Mouse (Mus musculus): ENCODE data around the gene Lrch3.
A peak's percentile ranks its signal among the peaks of the same experiment; 100 is the strongest.
"Not testable (repeated sequence)": the region's sequence is repeated elsewhere in the genome, so short reads cannot be mapped to it uniquely, and the experiment has no call there.

Gene Lrch3

DNA sequence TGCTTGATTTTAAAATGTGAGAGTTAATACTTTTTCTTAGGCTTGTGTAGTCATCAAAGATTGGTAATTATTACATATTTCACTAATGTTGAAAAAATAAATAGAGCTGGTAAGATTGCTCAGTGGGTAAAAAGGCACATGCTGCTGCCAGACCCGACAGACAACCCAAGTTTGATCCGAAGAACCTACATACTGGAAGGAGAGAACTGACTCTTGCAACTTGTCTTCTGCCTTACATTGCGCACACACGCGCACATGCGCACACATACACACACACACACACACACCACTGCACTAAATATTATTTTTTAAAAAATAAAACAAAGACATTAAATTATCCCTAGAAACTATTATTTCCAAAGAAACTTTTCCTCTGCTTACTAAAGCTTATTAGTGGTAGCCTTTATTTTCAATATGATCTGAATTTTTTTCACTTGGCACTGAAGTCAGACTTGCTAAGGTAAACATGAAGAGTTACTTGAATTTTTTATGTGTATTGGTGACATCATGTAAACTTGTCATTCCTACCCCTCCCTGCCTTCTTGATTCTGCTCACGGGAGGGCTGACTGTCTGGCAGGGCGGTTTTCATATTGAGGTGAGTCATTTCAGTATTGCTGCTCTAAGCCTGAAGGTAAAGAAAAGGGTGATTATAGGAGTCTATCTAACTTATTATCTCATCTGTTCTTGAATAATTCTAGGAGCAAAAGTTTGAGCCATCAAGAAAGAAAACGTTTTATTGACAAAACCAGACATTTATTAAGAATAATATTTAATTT is 1.6 kb downstream of the Lrch3 start:
- DNase-seq (ENCODE audit: low read depth) = peak; percentile 65

DNA sequence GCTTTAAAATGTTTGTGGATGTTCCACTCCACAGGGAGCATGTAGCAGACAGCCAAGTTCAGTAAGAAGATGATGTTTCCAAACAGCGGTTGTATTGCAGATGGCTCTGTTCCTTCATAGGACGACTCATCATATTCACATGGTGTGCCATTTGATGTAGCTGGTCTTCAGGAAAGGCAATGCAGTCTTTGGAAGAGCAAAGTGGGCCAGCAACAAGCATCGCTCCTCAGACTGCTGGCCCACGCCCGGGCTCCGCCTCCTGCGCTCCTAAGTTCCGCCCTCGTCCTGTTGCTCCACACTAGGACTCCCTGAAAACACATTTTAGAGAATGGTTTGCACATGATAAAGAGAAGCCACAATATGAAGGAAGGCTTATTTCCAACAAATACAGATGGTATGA is 12.7 kb downstream of the Lrch3 start:
- not testable (repeated sequence) for DNase-seq (ENCODE audit: low read depth)

GRCm38 (mm10) chr16:32927044-32927443 is 13.1 kb downstream of the Lrch3 start:
- DNase-seq (ENCODE audit: low read depth) = no peak

GRCm38 (mm10) chr16:32929918-32930317 is 16.0 kb downstream of the Lrch3 start:
- peak; percentile 31 for DNase-seq (ENCODE audit: low read depth)

GRCm38 (mm10) chr16:32934470-32934869 is 20.6 kb downstream of the Lrch3 start:
- no peak for DNase-seq (ENCODE audit: low read depth)

DNA sequence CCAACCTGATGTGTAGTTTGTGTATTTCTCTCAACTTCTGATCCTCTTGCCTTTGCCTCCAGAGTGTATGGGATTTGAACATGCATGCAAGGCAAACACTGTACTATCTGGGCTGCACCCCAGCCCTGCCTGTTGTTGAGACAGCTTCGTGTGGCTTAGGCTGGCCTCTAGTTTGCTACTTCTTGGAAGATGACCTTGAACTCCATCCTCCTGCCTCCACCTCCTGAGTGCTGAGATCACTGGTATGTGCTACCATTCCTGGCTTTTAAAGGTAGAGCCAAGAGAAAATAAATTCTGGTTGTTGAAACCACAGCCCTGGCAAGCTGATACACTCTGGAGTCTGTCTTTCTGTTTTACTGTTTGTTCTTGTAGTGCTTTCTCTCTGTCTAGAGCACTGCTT is 21.2 kb downstream of the Lrch3 start:
- DNase-seq (ENCODE audit: low read depth) = no peak

GRCm38 (mm10) chr16:32937358-32937757 is 23.5 kb downstream of the Lrch3 start:
- no peak for DNase-seq (ENCODE audit: low read depth)

GRCm38 (mm10) chr16:32939301-32939700 is 25.4 kb downstream of the Lrch3 start:
- not testable (repeated sequence) for DNase-seq (ENCODE audit: low read depth)

DNA sequence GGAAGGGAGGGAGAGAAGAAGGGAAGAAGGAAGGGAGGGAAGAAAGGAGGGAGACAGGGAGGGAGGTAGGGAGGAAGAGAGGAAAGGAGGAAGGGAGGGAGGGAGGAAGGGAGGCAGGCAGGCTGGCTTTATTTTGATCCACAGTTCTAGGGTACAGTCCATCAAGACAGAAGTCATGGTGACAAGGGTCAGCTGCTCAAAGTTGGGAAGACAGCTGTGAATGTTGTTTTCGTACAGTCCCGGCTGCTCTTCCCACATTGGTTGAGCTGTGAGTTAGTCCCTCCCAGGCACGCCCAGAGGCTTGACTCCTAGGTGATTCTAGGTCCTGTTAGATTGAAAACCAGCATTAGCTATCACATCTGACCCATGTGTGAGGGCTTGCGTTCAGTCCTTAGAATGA is 25.8 kb downstream of the Lrch3 start:
- DNase-seq (ENCODE audit: low read depth) = not testable (repeated sequence)

GRCm38 (mm10) chr16:32941226-32941625 is 27.3 kb downstream of the Lrch3 start:
- DNase-seq (ENCODE audit: low read depth) = peak; percentile 60

- no peak for DNase-seq (ENCODE audit: low read depth)
These were observed 28.8 kb downstream of the Lrch3 start for GRCm38 (mm10) chr16:32942694-32943093.

GRCm38 (mm10) chr16:32945379-32945778 is 31.5 kb downstream of the Lrch3 start:
- DNase-seq (ENCODE audit: low read depth) = no peak

DNA sequence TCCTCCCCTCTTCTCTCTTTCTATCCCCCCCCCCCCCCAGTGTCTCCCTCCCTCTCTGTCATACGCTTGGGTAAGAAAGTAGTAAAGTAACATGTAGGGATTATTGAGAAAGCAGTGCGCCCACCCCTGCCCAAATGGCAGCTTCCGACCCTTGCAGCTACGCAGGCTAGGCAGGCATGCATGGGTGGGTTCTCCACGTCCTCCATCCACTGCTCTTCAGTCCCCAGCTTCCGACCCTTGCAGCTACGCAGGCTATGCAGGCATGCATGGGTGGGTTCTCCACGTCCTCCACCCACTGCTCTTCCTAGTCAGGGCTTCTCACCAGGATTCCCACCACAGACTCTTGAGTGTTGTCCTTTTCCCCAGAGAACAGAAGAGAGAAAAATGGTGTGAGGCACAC is 34.1 kb downstream of the Lrch3 start:
- DNase-seq (ENCODE audit: low read depth) = no peak

- DNase-seq (ENCODE audit: low read depth) = no peak
These were observed 34.8 kb downstream of the Lrch3 start for GRCm38 (mm10) chr16:32948656-32949055.

DNA sequence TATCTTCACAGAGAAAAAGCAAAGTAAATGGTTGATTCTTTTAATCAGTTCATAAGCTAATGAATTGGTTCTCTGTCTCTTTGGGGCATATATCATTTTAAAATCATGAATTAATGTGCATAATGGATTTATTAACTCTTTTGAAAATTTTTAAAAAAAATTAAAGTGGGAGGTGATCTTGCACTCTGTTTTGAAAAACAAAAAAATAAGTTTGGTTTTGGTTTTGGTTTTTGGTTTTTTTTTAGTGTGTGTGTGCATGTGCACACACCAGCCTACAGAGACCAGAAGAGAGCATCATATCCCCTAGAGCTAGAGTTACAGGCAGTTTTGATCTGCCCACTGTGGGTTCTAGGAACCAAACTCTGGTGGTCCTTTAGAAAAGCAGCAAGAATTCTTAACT is 35.4 kb downstream of the Lrch3 start:
- no peak for DNase-seq (ENCODE audit: low read depth)

DNA sequence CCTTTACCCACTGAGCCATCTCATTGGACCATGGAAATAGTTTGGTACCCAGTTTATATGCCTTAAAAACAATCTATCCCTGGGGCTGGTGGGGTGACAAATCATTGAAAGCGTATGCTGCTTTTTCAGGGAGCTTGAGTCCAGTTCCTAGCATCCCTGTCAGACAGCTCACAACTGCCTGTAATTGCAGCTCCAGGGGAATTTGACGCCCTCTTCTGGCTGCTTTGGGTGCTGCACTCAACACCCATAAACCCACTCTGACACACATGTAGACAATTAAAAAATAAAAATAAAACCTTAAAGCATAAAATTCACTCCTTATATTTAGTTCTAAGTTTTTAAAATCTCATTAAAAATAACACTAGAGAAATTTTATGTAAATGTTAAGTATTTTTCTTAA is 37.2 kb downstream of the Lrch3 start:
- no peak for DNase-seq (ENCODE audit: low read depth)

DNA sequence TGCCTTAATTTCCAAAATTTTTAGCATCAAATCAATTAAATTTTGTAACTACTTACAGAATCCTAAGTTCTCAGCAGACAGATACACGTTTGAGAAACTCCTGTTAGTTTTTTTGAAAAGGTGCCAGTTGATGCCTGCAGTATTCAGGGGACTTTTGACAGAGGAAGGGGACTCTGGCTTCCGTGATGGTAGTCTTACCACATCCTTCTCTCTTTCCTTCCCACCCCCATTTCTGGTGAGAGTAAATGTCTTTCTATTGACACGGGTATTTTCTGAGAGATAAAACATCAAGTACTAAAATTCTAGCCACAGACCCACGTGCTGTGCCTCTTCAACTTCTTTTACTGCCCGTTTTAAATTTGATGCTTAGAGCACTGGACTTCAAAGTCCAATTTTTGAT is 39.9 kb downstream of the Lrch3 start:
- peak; percentile 57 for DNase-seq (ENCODE audit: low read depth)

GRCm38 (mm10) chr16:32954304-32954703 is 40.4 kb downstream of the Lrch3 start:
- DNase-seq (ENCODE audit: low read depth) = no peak

- no peak for DNase-seq (ENCODE audit: low read depth)
These were observed 43.0 kb downstream of the Lrch3 start for GRCm38 (mm10) chr16:32956889-32957288.

DNA sequence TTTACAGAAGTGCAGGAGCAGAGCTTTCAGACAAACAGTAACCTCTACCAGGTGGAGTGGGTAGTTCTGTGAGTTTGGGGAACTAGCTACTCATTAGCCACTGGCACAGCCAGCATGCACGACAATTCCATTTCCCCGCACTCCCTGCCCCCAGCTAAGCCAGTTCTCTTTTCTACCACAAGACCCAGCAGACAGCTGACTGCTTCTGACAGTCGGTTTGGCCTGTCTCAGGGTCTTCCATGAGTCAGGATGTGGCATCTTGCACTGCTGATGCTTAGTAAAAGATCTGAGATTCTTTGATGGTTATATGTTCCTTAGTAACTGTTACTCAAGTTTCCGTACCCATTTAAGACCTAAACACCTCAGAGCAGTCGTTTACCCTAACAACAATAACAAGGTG is 58.6 kb downstream of the Lrch3 start:
- DNase-seq (ENCODE audit: low read depth) = peak; percentile 19

DNA sequence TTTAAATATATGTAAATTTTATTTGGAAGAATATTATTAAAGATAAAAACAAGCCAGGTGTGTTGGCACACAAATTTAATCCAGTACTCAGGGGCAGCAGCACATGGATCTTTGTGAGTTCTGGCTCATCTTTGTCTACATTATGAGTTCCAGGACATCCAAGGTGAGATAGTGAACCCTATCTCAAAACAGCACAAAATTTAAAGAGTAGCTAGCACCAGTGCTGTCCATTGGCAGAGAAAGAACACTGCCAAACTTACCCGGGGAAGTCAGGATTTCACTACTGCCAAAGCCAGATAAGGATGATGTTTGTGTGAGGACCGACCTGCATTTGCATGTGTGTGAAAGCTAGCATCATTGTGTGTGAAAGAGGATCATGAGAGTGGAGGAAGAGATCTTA is 59.1 kb downstream of the Lrch3 start:
- DNase-seq (ENCODE audit: low read depth) = no peak

GRCm38 (mm10) chr16:32980227-32980626 is 66.3 kb downstream of the Lrch3 start:
- peak; percentile 16 for DNase-seq (ENCODE audit: low read depth)

GRCm38 (mm10) chr16:32981405-32981804 is 67.5 kb downstream of the Lrch3 start:
- no peak for DNase-seq (ENCODE audit: low read depth)

GRCm38 (mm10) chr16:32984631-32985030 is 70.7 kb downstream of the Lrch3 start:
- no peak for DNase-seq (ENCODE audit: low read depth)
